ENCODE assay signal across 10 mouse cellular contexts in the genomic region with DNA sequence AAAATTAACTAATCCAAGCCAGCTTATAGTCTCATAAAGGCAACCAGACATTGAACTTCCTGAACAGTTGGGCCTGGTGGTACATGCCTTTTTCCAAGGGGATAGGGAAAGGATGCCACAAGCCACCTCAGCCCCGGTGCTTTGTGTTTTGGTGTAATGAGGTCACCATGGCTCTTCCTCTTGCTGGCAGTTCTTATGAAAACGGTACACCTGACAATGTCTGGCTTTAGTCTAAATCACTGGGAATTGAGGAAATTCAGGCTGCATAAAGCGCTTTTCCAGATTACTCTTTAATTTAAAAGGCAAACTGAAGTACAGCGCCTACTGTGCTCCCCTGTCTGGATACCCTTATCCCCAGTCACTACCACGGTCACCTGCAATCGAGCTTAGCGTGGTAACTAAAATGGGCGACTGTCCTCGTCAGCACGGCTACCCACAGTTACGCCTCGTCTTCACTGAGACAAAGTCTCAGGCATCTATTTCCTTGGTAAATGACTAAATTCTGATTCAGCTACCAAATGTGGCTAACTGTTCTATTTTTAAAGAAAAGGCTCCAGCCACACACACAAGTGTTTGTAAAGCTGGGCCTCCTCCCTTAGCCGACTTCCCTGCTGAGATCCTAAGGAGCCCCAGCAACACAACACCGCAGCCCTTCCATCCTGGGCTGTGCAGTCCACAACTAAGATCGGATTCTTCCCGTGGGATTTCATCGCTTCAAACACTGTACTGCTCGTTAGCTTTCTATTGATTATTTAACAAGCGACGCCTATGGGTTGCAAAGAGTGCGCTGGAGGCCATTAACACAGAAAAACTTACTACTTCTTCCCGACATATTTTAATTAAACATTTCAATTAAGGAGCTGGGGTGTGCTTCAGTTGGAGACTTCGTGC. TPM values are rescaled to one million over a fixed set of nuclear protein-coding genes. Genes with fewer than 3 reads are reported as not detected.
DNase-seq lines count a peak whose midpoint lies in the region; ATAC-seq and TF ChIP-seq lines count a peak whose summit lies in the region.
"Had no signal": no experiment of that assay in that cellular context is flagged by ENCODE, and none has a peak within 500 bp of the region (broad histone marks: within the 10 kb centered on the region; RNA-seq: fewer than 3 reads in every experiment).

No protein-coding gene starts in this region.

- no peak for TF ChIP-seq CTCF in ES-Bruce4 (IDR thresholded peaks at IDR 0.05; ENCODE audit: low read depth, low read length)

- H3K9ac ChIP-seq in forebrain, embryonic 12.5 days = no peak overlapping the region
- H3K9ac ChIP-seq in forebrain, embryonic 14.5 days (ENCODE audit: low read length) = no peak overlapping the region
- H3K9ac ChIP-seq in kidney, embryonic 14.5 days (ENCODE audit: low read depth, low read length) = no peak overlapping the region
- no peak overlapping the region for H3K9ac ChIP-seq in ES-Bruce4 (ENCODE audit: low read depth, poor library complexity, severe bottlenecking)
- no peak overlapping the region for H3K9ac ChIP-seq in liver, embryonic 16.5 days (ENCODE audit: low read depth, low read length)

- H3K4me1 ChIP-seq in forebrain, embryonic 12.5 days = peaks cover 27% of the 10 kb centered on the region
- H3K4me1 ChIP-seq in forebrain, embryonic 14.5 days (ENCODE audit: control insufficient read depth, insufficient read depth, low read length) = peaks cover 10% of the 10 kb centered on the region; the same call in 1 of the 2 replicates
- peaks cover 29% of the 10 kb centered on the region for H3K4me1 ChIP-seq in kidney, embryonic 14.5 days (ENCODE audit: control insufficient read depth, insufficient read depth, low read length)
- H3K4me1 ChIP-seq in ES-Bruce4 (ENCODE audit: control insufficient read depth, insufficient read depth, low read length) = peaks cover 5% of the 10 kb centered on the region
- peaks cover 47% of the 10 kb centered on the region for H3K4me1 ChIP-seq in liver, embryonic 16.5 days (ENCODE audit: control insufficient read depth, low read depth, low read length)

- peak overlapping the region; percentile 38 for H3K27ac ChIP-seq in forebrain, embryonic 12.5 days
- H3K27ac ChIP-seq in forebrain, embryonic 14.5 days (ENCODE audit: low read depth, low read length) = no peak overlapping the region
- peak overlapping the region; percentile 37; the same call in 1 of the 2 replicates for H3K27ac ChIP-seq in kidney, embryonic 14.5 days (ENCODE audit: low read depth, low read length)
- peak overlapping the region; percentile 10; the same call in 1 of the 2 replicates for H3K27ac ChIP-seq in ES-Bruce4 (ENCODE audit: insufficient read depth, low read length)
- H3K27ac ChIP-seq in liver, embryonic 16.5 days (ENCODE audit: low read length) = peak overlapping the region; percentile 76

- WGBS in forebrain, embryonic 12.5 days = 45% methylated on average over 23 of the region's 23 CpGs
- 33% methylated on average over 23 of the region's 23 CpGs for WGBS in forebrain, embryonic 14.5 days
- WGBS in kidney, embryonic 14.5 days = 76% methylated on average over 23 of the region's 23 CpGs
- WGBS in liver, embryonic 16.5 days (ENCODE audit: insufficient replicate concordance) = 74% methylated on average over 23 of the region's 23 CpGs

- H3K27me3 ChIP-seq in forebrain, embryonic 12.5 days = no peaks in the 10 kb centered on the region
- H3K27me3 ChIP-seq in forebrain, embryonic 14.5 days (replicated peaks; ENCODE audit: control insufficient read depth, insufficient read depth, low read length) = no peaks in the 10 kb centered on the region
- H3K27me3 ChIP-seq in kidney, embryonic 14.5 days (ENCODE audit: control insufficient read depth, insufficient read depth, low read length) = no peaks in the 10 kb centered on the region
- H3K27me3 ChIP-seq in ES-Bruce4 (ENCODE audit: control insufficient read depth, insufficient read depth, low read length, poor library complexity, severe bottlenecking) = no peaks in the 10 kb centered on the region
- no peaks in the 10 kb centered on the region for H3K27me3 ChIP-seq in liver, embryonic 16.5 days (ENCODE audit: control insufficient read depth, insufficient read depth, low read depth, low read length)

- H3K4me2 ChIP-seq in forebrain, embryonic 12.5 days = 0 out of 2 replicates have a peak overlapping the region, but pooled peaks have one; percentile 1
- H3K4me2 ChIP-seq in forebrain, embryonic 14.5 days (ENCODE audit: low read length) = no peak overlapping the region
- H3K4me2 ChIP-seq in kidney, embryonic 14.5 days (replicated peaks; ENCODE audit: low read depth, low read length) = no peak overlapping the region
- H3K4me2 ChIP-seq in liver, embryonic 16.5 days (ENCODE audit: low read depth, low read length) = no peak overlapping the region

- H3K36me3 ChIP-seq in forebrain, embryonic 12.5 days (replicated peaks) = no peaks in the 10 kb centered on the region
- no peaks in the 10 kb centered on the region for H3K36me3 ChIP-seq in forebrain, embryonic 14.5 days (ENCODE audit: control insufficient read depth, insufficient read depth, low read length)
- no peaks in the 10 kb centered on the region; the same call in 1 of the 2 replicates for H3K36me3 ChIP-seq in kidney, embryonic 14.5 days (ENCODE audit: control insufficient read depth, insufficient read depth, low read length)
- H3K36me3 ChIP-seq in ES-Bruce4 (ENCODE audit: control insufficient read depth, insufficient read depth, low read length, poor library complexity, severe bottlenecking) = no peaks in the 10 kb centered on the region
- H3K36me3 ChIP-seq in liver, embryonic 16.5 days (ENCODE audit: control insufficient read depth, insufficient read depth) = peaks cover 7% of the 10 kb centered on the region

- no peak for TF ChIP-seq POLR2A in ES-Bruce4 (IDR thresholded peaks at IDR 0.05; ENCODE audit: insufficient read depth, low read length)

- H3K9me3 ChIP-seq in forebrain, embryonic 12.5 days = no peaks in the 10 kb centered on the region
- H3K9me3 ChIP-seq in forebrain, embryonic 14.5 days (replicated peaks; ENCODE audit: control insufficient read depth, low read length) = 0 out of 2 replicates have a peak, but pooled peaks cover 2% of the 10 kb centered on the region
- no peaks in the 10 kb centered on the region; the same call in 1 of the 2 replicates for H3K9me3 ChIP-seq in kidney, embryonic 14.5 days (ENCODE audit: control insufficient read depth, low read length)
- H3K9me3 ChIP-seq in ES-Bruce4 (replicated peaks; ENCODE audit: control insufficient read depth, insufficient read depth, low read length, poor library complexity, severe bottlenecking) = no peaks in the 10 kb centered on the region
- H3K9me3 ChIP-seq in liver, embryonic 16.5 days (replicated peaks; ENCODE audit: control insufficient read depth, low read length) = no peaks in the 10 kb centered on the region

- ATAC-seq in forebrain, embryonic 12.5 days (ENCODE audit: low FRiP score) = no peak
- ATAC-seq in forebrain, embryonic 14.5 days = no peak
- ATAC-seq in kidney, embryonic 14.5 days (ENCODE audit: low FRiP score, low TSS enrichment) = no peak
- ATAC-seq in liver, embryonic 16.5 days (ENCODE audit: low read depth) = no peak

- TF ChIP-seq EP300 in ES-Bruce4 (IDR thresholded peaks at IDR 0.05; ENCODE audit: insufficient read depth, low read depth, low read length) = no peak

- no peak for DNase-seq in forebrain, embryonic 14.5 days (ENCODE audit: low spot score)
- DNase-seq in kidney, postnatal 14 days = no peak
- no peak for DNase-seq in layer of hippocampus, adult 11-12 months (ENCODE audit: low spot score)
- no peak for DNase-seq in T-cell, adult 2 months (ENCODE audit: low spot score)
- DNase-seq: cerebellum, adult 11-12 months; lung, adult 18-20 months had no signal

- no peak overlapping the region for H3K4me3 ChIP-seq in forebrain, embryonic 12.5 days (replicated peaks)
- no peak overlapping the region for H3K4me3 ChIP-seq in forebrain, embryonic 14.5 days (ENCODE audit: low read depth, low read length)
- H3K4me3 ChIP-seq in kidney, embryonic 14.5 days (ENCODE audit: low read length) = no peak overlapping the region
- no peak overlapping the region for H3K4me3 ChIP-seq in ES-Bruce4 (ENCODE audit: low read depth, low read length)
- H3K4me3 ChIP-seq in liver, embryonic 16.5 days (ENCODE audit: low read depth, low read length) = no peak overlapping the region

RNA-seq across cellular contexts. Expression of gene Clic4, which starts 25.5 kb away (rescaled TPM):
- polyA plus RNA-seq in forebrain, embryonic 12.5 days (2016; fragmentation: Nextera tagmentation; extraction: Ambion mirVana) = 205 and 221 TPM in 2 replicates
- polyA plus RNA-seq in forebrain, embryonic 14.5 days (2014; fragmentation: Nextera tagmentation; extraction: Ambion mirVana) = 74.1 and 74.4 TPM in 2 replicates
- polyA plus RNA-seq in kidney, embryonic 14.5 days (2014; fragmentation: Nextera tagmentation; extraction: Ambion mirVana) = 68.5 and 132 TPM in 2 replicates
- 151 TPM in 2 replicates for polyA plus RNA-seq in ES-Bruce4 (2011; ENCODE audit: insufficient read depth, insufficient read length, low read depth, missing spikeins)
- polyA plus RNA-seq in liver, embryonic 16.5 days (2015; fragmentation: Nextera tagmentation; extraction: Ambion mirVana) = 109 and 110 TPM in 2 replicates
